Mouse (Mus musculus): Measurements from ENCODE around the gene Foxn3.

Gene Foxn3

GRCm38 (mm10) chr12:99299900-99300299 is 263.5 kb downstream of the Foxn3 start:
- DNase-seq (ENCODE audit: low read depth, low spot score), result no peak

GRCm38 (mm10) chr12:99298851-99299600 is 264.4 kb downstream of the Foxn3 start:
- no peak for DNase-seq (ENCODE audit: low read depth, low spot score)

GRCm38 (mm10) chr12:99298242-99298641 is 265.1 kb downstream of the Foxn3 start:
- DNase-seq (ENCODE audit: low read depth, low spot score), result no peak

- DNase-seq (ENCODE audit: low read depth, low spot score), result no peak
Measured at GRCm38 (mm10) chr12:99297792-99298191, 265.6 kb downstream of the Foxn3 start.

GRCm38 (mm10) chr12:99293532-99293931 is 269.9 kb downstream of the Foxn3 start:
- DNase-seq (ENCODE audit: low read depth, low spot score), result no peak

- DNase-seq (ENCODE audit: low read depth, low spot score), result no peak
Measured at GRCm38 (mm10) chr12:99292152-99292551, 271.2 kb downstream of the Foxn3 start.

GRCm38 (mm10) chr12:99287081-99287480 is 276.3 kb downstream of the Foxn3 start:
- no peak for DNase-seq (ENCODE audit: low read depth, low spot score)

GRCm38 (mm10) chr12:99286662-99287061 is 276.7 kb downstream of the Foxn3 start:
- DNase-seq (ENCODE audit: low read depth, low spot score), result no peak

- no peak for DNase-seq (ENCODE audit: low read depth, low spot score)
Measured at GRCm38 (mm10) chr12:99285656-99286055, 277.7 kb downstream of the Foxn3 start.

GRCm38 (mm10) chr12:99285199-99285598 is 278.2 kb downstream of the Foxn3 start:
- no peak for DNase-seq (ENCODE audit: low read depth, low spot score)

GRCm38 (mm10) chr12:99284419-99285069 is 278.8 kb downstream of the Foxn3 start:
- no peak for DNase-seq (ENCODE audit: low read depth, low spot score)

- no peak for DNase-seq (ENCODE audit: low read depth, low spot score)
Measured at GRCm38 (mm10) chr12:99280826-99281225, 282.6 kb downstream of the Foxn3 start.

- DNase-seq (ENCODE audit: low read depth, low spot score), result no peak
Measured at GRCm38 (mm10) chr12:99280291-99280690, 283.1 kb downstream of the Foxn3 start.

GRCm38 (mm10) chr12:99279426-99279825 is 284.0 kb downstream of the Foxn3 start:
- DNase-seq (ENCODE audit: low read depth, low spot score), result no peak

GRCm38 (mm10) chr12:99274589-99274988 is 288.8 kb downstream of the Foxn3 start:
- DNase-seq (ENCODE audit: low read depth, low spot score), result no peak

- DNase-seq (ENCODE audit: low read depth, low spot score), result no peak
Measured at GRCm38 (mm10) chr12:99269396-99269795, 294.0 kb downstream of the Foxn3 start.

- DNase-seq (ENCODE audit: low read depth, low spot score), result no peak
Measured at GRCm38 (mm10) chr12:99268954-99269353, 294.4 kb downstream of the Foxn3 start.

- DNase-seq (ENCODE audit: low read depth, low spot score), result no peak
Measured at GRCm38 (mm10) chr12:99267732-99268131, 295.6 kb downstream of the Foxn3 start.

- no peak for DNase-seq (ENCODE audit: low read depth, low spot score)
Measured at GRCm38 (mm10) chr12:99266434-99266833, 296.9 kb downstream of the Foxn3 start.

- no peak for DNase-seq (ENCODE audit: low read depth, low spot score)
Measured at GRCm38 (mm10) chr12:99265777-99266176, 297.6 kb downstream of the Foxn3 start.

- DNase-seq (ENCODE audit: low read depth, low spot score), result no peak
Measured at GRCm38 (mm10) chr12:99264386-99264785, 299.0 kb downstream of the Foxn3 start.

GRCm38 (mm10) chr12:99263592-99264335 is 299.6 kb downstream of the Foxn3 start:
- DNase-seq (ENCODE audit: low read depth, low spot score), result no peak

Data from brain, embryonic 18.5 days (tissue).